Mouse (Mus musculus) G1E (cell line): Measurements from ENCODE around the gene Dmbx1. TPM values are rescaled to one million over a fixed set of nuclear protein-coding genes. Genes with fewer than 3 reads are reported as not detected.

ENCODE experiments used
- ATAC-seq: 2 replicates; pipeline ENCODE4 v1.8.0; 2016; ENCODE audit warnings: mild to moderate bottlenecking; ENCODE audit not compliant: insufficient number of reproducible peaks, poor library complexity, low FRiP score, severe bottlenecking; ENCODE audit errors: extremely low read depth
- DNase-seq: peaks from one replicate; pipeline ENCODE4 v3.0.0; 2012; ENCODE audit warnings: low spot score
- H3K27me3 ChIP-seq: 2 replicates; pipeline ENCODE4 v1.6.1; 2012; ENCODE audit warnings: mild to moderate bottlenecking, low read length, inconsistent platforms; ENCODE audit not compliant: insufficient read depth
- H3K36me3 ChIP-seq: replicated peaks from 2 replicates; pipeline ENCODE3; 2012; ENCODE audit warnings: mild to moderate bottlenecking, inconsistent platforms
- H3K4me1 ChIP-seq: 2 replicates; pipeline ENCODE4 v1.6.1; 2012; ENCODE audit warnings: low read depth, low read length, inconsistent platforms, mixed read lengths; ENCODE audit not compliant: insufficient read depth
- H3K4me3 ChIP-seq: 2 replicates; pipeline ENCODE4 v1.5.1; 2012; ENCODE audit warnings: low read depth, mild to moderate bottlenecking, inconsistent platforms, low read length, moderate library complexity, mixed read lengths
- H3K9me3 ChIP-seq: replicated peaks from 2 replicates; pipeline ENCODE4 v1.6.1; 2012; ENCODE audit warnings: inconsistent platforms
- CTCF ChIP-seq: IDR thresholded peaks from 2 replicates; pipeline ENCODE4 v1.5.1; 2012; ENCODE audit warnings: low read depth, low read length, inconsistent platforms, mixed read lengths
- GATA1 ChIP-seq: IDR thresholded peaks from 2 replicates; pipeline ENCODE4 v1.6.1; 2012; ENCODE audit warnings: borderline replicate concordance, low read length, inconsistent platforms, mixed read lengths
- GATA2 ChIP-seq: IDR thresholded peaks from 2 replicates; pipeline ENCODE4 v1.6.1; 2012; ENCODE audit warnings: low read depth, low read length, inconsistent platforms, borderline replicate concordance
- POLR2AphosphoS5 ChIP-seq: IDR thresholded peaks from 2 replicates; pipeline ENCODE4 v1.6.1; 2012; ENCODE audit warnings: low read depth, low read length, inconsistent platforms; ENCODE audit not compliant: insufficient replicate concordance
- TAL1 ChIP-seq: conservative IDR thresholded peaks from 2 replicates; pipeline ENCODE4 v1.6.1; 2012; ENCODE audit warnings: low read depth, low read length, inconsistent platforms, mixed read lengths
- polyA plus RNA-seq: library from polyadenylated mRNA; stranded (reverse); fragments of >175 nt; gene quantifications from 2 replicates; pipeline ENCODE4 v1.2.3, GENCODE M21; 2012
- total RNA-seq, 2 experiments: library from RNA; stranded (forward) in 1 of 2; stranded (reverse) in 1 of 2; fragments of 200-1000 nt in 1 of 2; fragments of >200 nt in 1 of 2; fragmentation: Nextera tagmentation in 1 of 2; gene quantifications; 2 replicates each; pipeline ENCODE4 v1.2.3; 2014 to 2017

The Dmbx1 gene
- total and polyA plus RNA-seq, 3 experiments, result 0.11 TPM; not detected in 2

DNA sequence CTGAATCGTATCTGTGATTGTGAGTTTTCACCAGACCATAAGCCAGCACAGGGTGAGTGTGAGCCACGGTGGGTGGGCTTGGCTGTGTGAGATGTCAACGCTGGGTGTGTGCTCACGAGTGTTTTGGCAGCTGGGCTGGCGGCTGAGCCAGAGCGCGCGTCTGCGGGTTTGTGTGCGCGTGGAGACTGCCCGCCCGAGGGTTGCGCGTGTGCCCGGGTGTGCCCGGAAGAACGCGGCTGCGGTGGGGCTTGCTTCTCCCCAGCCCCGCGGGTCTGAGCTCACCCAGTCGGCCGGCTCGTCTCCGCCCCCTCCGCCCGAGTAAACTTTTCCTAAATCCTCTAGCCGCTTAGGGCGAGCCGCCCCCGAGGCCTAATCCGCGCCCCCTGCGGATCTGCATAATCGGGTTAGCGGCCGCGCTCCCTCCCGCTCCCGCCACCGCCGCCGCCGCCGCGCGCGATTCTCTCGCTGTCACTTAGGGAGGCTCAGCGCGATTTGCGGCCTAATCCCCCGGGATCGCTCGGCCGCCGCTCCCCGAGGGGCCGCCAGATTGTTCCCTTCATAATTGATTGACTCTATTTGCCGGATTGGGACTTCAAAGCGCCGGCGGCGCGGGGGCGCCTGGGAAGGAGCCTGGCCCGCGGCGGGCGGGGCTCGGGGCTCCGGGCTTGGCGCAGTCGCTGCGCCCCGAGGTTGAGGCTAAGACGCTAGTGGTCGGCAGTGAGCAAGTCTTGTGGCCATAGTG, 23.1 kb upstream of the Dmbx1 start:
- Histone ChIP-seq H3K4me3 (no peak overlapping the region), H3K9me3 (no peaks in the 10 kb centered on the region), H3K4me1 (no peaks in the 10 kb centered on the region), H3K36me3 (no peaks in the 10 kb centered on the region), H3K27me3 (peaks cover 38% of the 10 kb centered on the region)
- TF ChIP-seq GATA1 (no peak), CTCF (no peak), TAL1 (no peak), POLR2AphosphoS5 (no peak), GATA2 (no peak)
- ATAC-seq (no peak), DNase-seq (no peak)

DNA sequence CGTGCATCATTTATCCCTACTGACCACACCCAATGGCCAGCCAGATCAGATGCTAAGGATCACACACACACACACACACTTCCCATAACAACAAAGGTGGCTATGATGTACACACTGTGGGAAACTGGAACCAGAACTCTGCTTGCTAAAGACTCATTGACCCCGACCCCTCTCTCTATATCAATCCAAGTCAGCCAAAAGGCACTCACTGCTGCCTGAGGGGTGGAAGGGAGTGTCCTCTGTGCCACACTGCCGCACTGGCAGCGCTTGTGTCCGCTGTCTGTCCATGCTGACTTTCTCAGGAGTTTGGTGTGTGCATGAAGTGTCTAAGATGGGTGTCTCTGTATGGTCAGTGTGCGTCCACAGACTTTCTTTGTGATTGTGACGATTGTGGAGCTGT, 22.3 kb upstream of the Dmbx1 start:
- Histone ChIP-seq H3K27me3 (peaks cover 37% of the 10 kb centered on the region), H3K36me3 (no peaks in the 10 kb centered on the region), H3K9me3 (no peaks in the 10 kb centered on the region), H3K4me1 (no peaks in the 10 kb centered on the region), H3K4me3 (no peak overlapping the region)
- TF ChIP-seq TAL1 (no peak), POLR2AphosphoS5 (no peak), GATA2 (no peak), GATA1 (no peak), CTCF (no peak)
- no peak for DNase-seq
- ATAC-seq, result no peak

DNA sequence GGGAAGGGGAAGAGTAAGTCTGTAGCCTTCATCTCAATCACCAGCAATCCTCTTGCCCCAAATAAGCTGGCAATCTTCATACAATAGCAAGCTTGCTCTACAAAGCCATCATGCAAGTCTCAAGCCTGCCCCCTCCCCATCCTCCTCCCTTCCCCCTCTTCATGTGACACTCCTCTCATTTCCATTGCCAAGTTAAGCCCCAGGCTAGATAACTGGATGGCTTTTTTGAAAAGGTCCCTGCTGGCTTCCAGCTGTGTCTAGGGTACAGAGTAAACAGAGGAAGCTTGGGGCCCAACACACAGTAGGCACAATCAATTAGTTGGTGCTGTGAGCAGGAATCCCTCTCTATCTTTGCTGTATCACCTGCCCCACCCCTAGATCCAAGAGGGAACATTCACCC, 19.8 kb upstream of the Dmbx1 start:
- ATAC-seq (no peak), DNase-seq (no peak)
- no peak overlapping the region for H3K4me3 ChIP-seq

DNA sequence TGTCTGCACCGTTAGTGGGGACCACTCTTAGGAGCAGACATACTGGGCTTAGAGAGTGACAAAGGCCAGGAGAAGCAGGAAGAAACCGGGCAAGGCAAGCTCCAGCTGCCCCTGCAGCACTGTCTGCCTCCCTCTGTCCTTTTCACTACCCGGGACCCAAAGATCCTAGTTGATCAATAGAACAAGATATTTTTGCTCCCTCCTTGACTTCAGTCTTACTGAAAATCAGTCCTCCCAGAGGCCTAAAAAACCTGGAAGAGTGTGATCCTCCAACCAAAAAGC, 15.7 kb upstream of the Dmbx1 start:
- peaks cover 20% of the 10 kb centered on the region for H3K27me3 ChIP-seq
- no peaks in the 10 kb centered on the region for H3K36me3 ChIP-seq
- H3K4me1 ChIP-seq, result no peaks in the 10 kb centered on the region
- H3K9me3 ChIP-seq, result no peaks in the 10 kb centered on the region
- ATAC-seq (no peak), DNase-seq (no peak)
- no peak overlapping the region for H3K4me3 ChIP-seq
- TF ChIP-seq TAL1 (no peak), POLR2AphosphoS5 (no peak), GATA1 (no peak), CTCF (no peak), GATA2 (no peak)

More for the DNA sequence above, 19.8 kb upstream of the Dmbx1 start:
- peaks cover 32% of the 10 kb centered on the region for H3K27me3 ChIP-seq
- H3K9me3 ChIP-seq, result no peaks in the 10 kb centered on the region
- H3K4me1 ChIP-seq, result no peaks in the 10 kb centered on the region
- TF ChIP-seq GATA1 (no peak), POLR2AphosphoS5 (no peak), CTCF (no peak), GATA2 (no peak), TAL1 (no peak)
- no peaks in the 10 kb centered on the region for H3K36me3 ChIP-seq

DNA sequence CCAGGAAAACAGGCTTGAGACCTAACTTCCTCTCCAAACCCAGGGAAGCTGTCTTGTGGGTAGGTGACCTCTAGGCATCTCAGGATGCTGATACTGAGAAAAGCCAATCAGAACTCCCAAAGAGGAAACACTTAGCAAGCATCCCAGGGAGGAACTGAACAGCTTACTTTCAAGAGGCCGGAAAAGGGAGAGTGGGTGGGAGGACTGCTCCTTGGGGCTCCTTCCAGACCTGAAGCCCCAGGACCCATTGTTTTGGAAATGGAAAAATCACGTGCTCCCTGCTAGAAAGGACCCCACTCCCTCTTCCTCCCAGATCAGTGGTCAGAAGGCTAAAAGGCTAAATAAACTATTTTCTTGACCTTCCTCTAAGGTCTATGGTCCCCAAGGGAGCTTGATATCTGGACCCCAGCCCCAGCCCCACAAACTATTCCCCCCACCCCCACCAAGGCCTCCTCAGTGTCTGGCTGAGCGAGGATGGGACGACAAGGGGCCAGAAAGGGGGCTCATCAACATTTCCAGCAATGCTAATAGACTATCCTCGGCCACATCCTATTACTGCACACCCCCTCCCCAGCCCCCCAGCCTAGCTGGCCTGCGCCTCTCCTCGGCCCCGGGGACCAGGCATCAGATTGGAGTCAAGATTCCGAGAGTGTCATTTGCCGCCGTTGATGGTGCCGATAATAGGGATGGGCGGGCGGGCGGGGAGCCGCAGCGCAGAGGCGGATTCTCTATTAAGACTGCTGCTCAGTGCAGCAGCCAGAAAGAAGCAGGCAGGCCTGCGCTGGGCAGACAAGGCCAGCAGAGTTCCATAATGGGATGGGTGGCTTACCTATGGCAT, 15.1 kb upstream of the Dmbx1 start:
- no peak for TF ChIP-seq GATA2
- no peak for TF ChIP-seq CTCF
- TF ChIP-seq TAL1, result no peak
- no peak for TF ChIP-seq POLR2AphosphoS5
- no peak for TF ChIP-seq GATA1
- Histone ChIP-seq H3K9me3 (no peaks in the 10 kb centered on the region), H3K27me3 (peaks cover 17% of the 10 kb centered on the region), H3K36me3 (no peaks in the 10 kb centered on the region), H3K4me1 (no peaks in the 10 kb centered on the region), H3K4me3 (no peak overlapping the region)
- no peak for DNase-seq
- ATAC-seq, result no peak

DNA sequence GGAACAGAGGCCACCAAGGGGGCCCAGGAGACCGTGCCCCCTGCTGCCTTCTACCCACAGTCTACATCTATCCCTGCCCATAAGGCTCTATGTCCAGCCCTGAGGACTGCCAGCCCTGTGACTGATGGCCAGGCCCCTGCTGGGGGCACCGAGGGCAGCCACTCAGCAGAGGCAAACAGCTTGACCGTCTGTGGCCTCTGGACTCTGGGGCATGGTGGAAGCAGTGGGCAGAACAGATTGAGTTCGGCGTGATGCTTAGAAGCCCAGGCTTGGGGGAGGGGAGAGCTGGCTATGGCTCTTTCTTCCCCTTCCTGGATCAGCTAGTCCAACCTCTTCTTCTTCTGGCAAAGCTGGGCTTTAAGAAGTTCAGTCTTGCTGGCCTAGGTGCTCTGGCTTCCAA, 13.8 kb upstream of the Dmbx1 start:
- TF ChIP-seq GATA1 (no peak), TAL1 (no peak), GATA2 (no peak), POLR2AphosphoS5 (no peak), CTCF (no peak)
- ATAC-seq (no peak), DNase-seq (no peak)
- Histone ChIP-seq H3K9me3 (no peaks in the 10 kb centered on the region), H3K4me3 (no peak overlapping the region), H3K36me3 (no peaks in the 10 kb centered on the region), H3K27me3 (peaks cover 14% of the 10 kb centered on the region; the same call in 1 of the 2 replicates), H3K4me1 (no peaks in the 10 kb centered on the region)
